Mouse (Mus musculus): ENCODE measurements at regions not wholly inside any gene's neighbourhood (a gene's known extent, or its start where the extent isn't known, plus 50 kb on each side); places are given as distances from the start of the nearest gene placed in this dataset.

GRCm38 (mm10) chr7:145071533-145071932 is 131.8 kb upstream of the Ccnd1 start:
- no peak overlapping the region for H3K9ac ChIP-seq (ENCODE audit: low read depth, low read length)
- no peak for ATAC-seq (ENCODE audit: low read depth)
- WGBS = 74% methylated on average over 2 of the region's 2 CpGs
- H3K4me2 ChIP-seq (ENCODE audit: low read depth, low read length) = no peak overlapping the region
- no peak overlapping the region for H3K4me3 ChIP-seq (ENCODE audit: low read depth, low read length)
- no peak for DNase-seq (ENCODE audit: low spot score)
- H3K27ac ChIP-seq (replicated peaks; ENCODE audit: low read depth, low read length) = no peak overlapping the region
- H3K27me3 ChIP-seq (replicated peaks; ENCODE audit: control insufficient read depth, insufficient read depth, low read length) = no peaks in the 10 kb centered on the region
- H3K9me3 ChIP-seq (ENCODE audit: control insufficient read depth, low read length) = no peaks in the 10 kb centered on the region
- no peaks in the 10 kb centered on the region for H3K4me1 ChIP-seq (ENCODE audit: control insufficient read depth, insufficient read depth, low read length)
- H3K36me3 ChIP-seq (ENCODE audit: control insufficient read depth, insufficient read depth, low read length) = no peaks in the 10 kb centered on the region

GRCm38 (mm10) chr7:145067366-145067765 is 127.6 kb upstream of the Ccnd1 start:
- no peak overlapping the region for H3K4me3 ChIP-seq (ENCODE audit: low read depth, low read length)
- H3K36me3 ChIP-seq (ENCODE audit: control insufficient read depth, insufficient read depth, low read length) = no peaks in the 10 kb centered on the region
- H3K9me3 ChIP-seq (ENCODE audit: control insufficient read depth, low read length) = no peaks in the 10 kb centered on the region
- H3K4me2 ChIP-seq (ENCODE audit: low read depth, low read length) = no peak overlapping the region
- 55% methylated on average over 3 of the region's 3 CpGs for WGBS
- H3K27ac ChIP-seq (replicated peaks; ENCODE audit: low read depth, low read length) = no peak overlapping the region
- ATAC-seq (ENCODE audit: low read depth) (no peak), DNase-seq (ENCODE audit: low spot score) (no peak)
- H3K9ac ChIP-seq (ENCODE audit: low read depth, low read length) = no peak overlapping the region
- H3K4me1 ChIP-seq (ENCODE audit: control insufficient read depth, insufficient read depth, low read length) = no peaks in the 10 kb centered on the region
- no peaks in the 10 kb centered on the region for H3K27me3 ChIP-seq (replicated peaks; ENCODE audit: control insufficient read depth, insufficient read depth, low read length)

- Histone ChIP-seq H3K27me3 (replicated peaks; ENCODE audit: control insufficient read depth, insufficient read depth, low read length) (no peaks in the 10 kb centered on the region), H3K9ac (ENCODE audit: low read depth, low read length) (no peak overlapping the region), H3K4me3 (ENCODE audit: low read depth, low read length) (no peak overlapping the region), H3K4me2 (ENCODE audit: low read depth, low read length) (no peak overlapping the region), H3K36me3 (ENCODE audit: control insufficient read depth, insufficient read depth, low read length) (no peaks in the 10 kb centered on the region), H3K9me3 (ENCODE audit: control insufficient read depth, low read length) (no peaks in the 10 kb centered on the region), H3K27ac (replicated peaks; ENCODE audit: low read depth, low read length) (no peak overlapping the region), H3K4me1 (ENCODE audit: control insufficient read depth, insufficient read depth, low read length) (peaks cover 4% of the 10 kb centered on the region; the same call in 1 of the 2 replicates)
- peak; percentile 88 for DNase-seq (ENCODE audit: low spot score)
- WGBS = 28% methylated on average over 7 of the region's 7 CpGs
- ATAC-seq (ENCODE audit: low read depth) = peak; percentile 86
Observed at GRCm38 (mm10) chr7:145056320-145056719, 116.6 kb upstream of the Ccnd1 start.

- H3K4me2 ChIP-seq (ENCODE audit: low read depth, low read length) = no peak overlapping the region
- H3K27me3 ChIP-seq (replicated peaks; ENCODE audit: control insufficient read depth, insufficient read depth, low read length) = no peaks in the 10 kb centered on the region
- ATAC-seq (ENCODE audit: low read depth) (no peak), DNase-seq (ENCODE audit: low spot score) (no peak)
- no peak overlapping the region for H3K4me3 ChIP-seq (ENCODE audit: low read depth, low read length)
- peaks cover 14% of the 10 kb centered on the region for H3K4me1 ChIP-seq (ENCODE audit: control insufficient read depth, insufficient read depth, low read length)
- no peaks in the 10 kb centered on the region for H3K9me3 ChIP-seq (ENCODE audit: control insufficient read depth, low read length)
- no peak overlapping the region for H3K27ac ChIP-seq (replicated peaks; ENCODE audit: low read depth, low read length)
- H3K36me3 ChIP-seq (ENCODE audit: control insufficient read depth, insufficient read depth, low read length) = no peaks in the 10 kb centered on the region
- no peak overlapping the region for H3K9ac ChIP-seq (ENCODE audit: low read depth, low read length)
Observed at GRCm38 (mm10) chr7:145051616-145052015, 111.9 kb upstream of the Ccnd1 start.

GRCm38 (mm10) chr7:145050729-145051128 is 111.0 kb upstream of the Ccnd1 start:
- no peaks in the 10 kb centered on the region for H3K36me3 ChIP-seq (ENCODE audit: control insufficient read depth, insufficient read depth, low read length)
- no peak overlapping the region for H3K9ac ChIP-seq (ENCODE audit: low read depth, low read length)
- no peaks in the 10 kb centered on the region for H3K9me3 ChIP-seq (ENCODE audit: control insufficient read depth, low read length)
- ATAC-seq (ENCODE audit: low read depth) (no peak), DNase-seq (ENCODE audit: low spot score) (no peak)
- H3K27ac ChIP-seq (replicated peaks; ENCODE audit: low read depth, low read length) = no peak overlapping the region
- H3K27me3 ChIP-seq (replicated peaks; ENCODE audit: control insufficient read depth, insufficient read depth, low read length) = no peaks in the 10 kb centered on the region
- no peak overlapping the region for H3K4me3 ChIP-seq (ENCODE audit: low read depth, low read length)
- peaks cover 10% of the 10 kb centered on the region for H3K4me1 ChIP-seq (ENCODE audit: control insufficient read depth, insufficient read depth, low read length)
- no peak overlapping the region for H3K4me2 ChIP-seq (ENCODE audit: low read depth, low read length)
- 83% methylated on average over 3 of the region's 3 CpGs for WGBS

- WGBS = 79% methylated on average over 5 of the region's 5 CpGs
- Histone ChIP-seq H3K27me3 (replicated peaks; ENCODE audit: control insufficient read depth, insufficient read depth, low read length) (no peaks in the 10 kb centered on the region), H3K4me2 (ENCODE audit: low read depth, low read length) (no peak overlapping the region), H3K9ac (ENCODE audit: low read depth, low read length) (no peak overlapping the region), H3K4me1 (ENCODE audit: control insufficient read depth, insufficient read depth, low read length) (peaks cover 10% of the 10 kb centered on the region), H3K4me3 (ENCODE audit: low read depth, low read length) (no peak overlapping the region), H3K36me3 (ENCODE audit: control insufficient read depth, insufficient read depth, low read length) (no peaks in the 10 kb centered on the region), H3K27ac (replicated peaks; ENCODE audit: low read depth, low read length) (no peak overlapping the region), H3K9me3 (ENCODE audit: control insufficient read depth, low read length) (no peaks in the 10 kb centered on the region)
- no peak for ATAC-seq (ENCODE audit: low read depth)
- DNase-seq (ENCODE audit: low spot score) = no peak
Observed at GRCm38 (mm10) chr7:145048481-145048877, 108.8 kb upstream of the Ccnd1 start.

- Histone ChIP-seq H3K4me3 (ENCODE audit: low read depth, low read length) (no peak overlapping the region), H3K27ac (replicated peaks; ENCODE audit: low read depth, low read length) (no peak overlapping the region; the same call in 1 of the 2 replicates), H3K4me2 (ENCODE audit: low read depth, low read length) (no peak overlapping the region), H3K9ac (ENCODE audit: low read depth, low read length) (no peak overlapping the region), H3K9me3 (ENCODE audit: control insufficient read depth, low read length) (no peaks in the 10 kb centered on the region), H3K4me1 (ENCODE audit: control insufficient read depth, insufficient read depth, low read length) (peaks cover 10% of the 10 kb centered on the region), H3K36me3 (ENCODE audit: control insufficient read depth, insufficient read depth, low read length) (no peaks in the 10 kb centered on the region), H3K27me3 (replicated peaks; ENCODE audit: control insufficient read depth, insufficient read depth, low read length) (no peaks in the 10 kb centered on the region)
- ATAC-seq (ENCODE audit: low read depth) = no peak
- DNase-seq (ENCODE audit: low spot score) = peak; percentile 48
- WGBS = 51% methylated on average over 7 of the region's 7 CpGs
Observed at GRCm38 (mm10) chr7:145047771-145048480, 108.2 kb upstream of the Ccnd1 start.

GRCm38 (mm10) chr7:145045230-145045629 is 105.5 kb upstream of the Ccnd1 start:
- no peak overlapping the region for H3K27ac ChIP-seq (replicated peaks; ENCODE audit: low read depth, low read length)
- H3K36me3 ChIP-seq (ENCODE audit: control insufficient read depth, insufficient read depth, low read length) = no peaks in the 10 kb centered on the region
- H3K9me3 ChIP-seq (ENCODE audit: control insufficient read depth, low read length) = no peaks in the 10 kb centered on the region
- H3K4me1 ChIP-seq (ENCODE audit: control insufficient read depth, insufficient read depth, low read length) = peaks cover 10% of the 10 kb centered on the region
- no peak overlapping the region for H3K9ac ChIP-seq (ENCODE audit: low read depth, low read length)
- ATAC-seq (ENCODE audit: low read depth) (no peak; the same call in 1 of the 2 replicates), DNase-seq (ENCODE audit: low spot score) (peak; percentile 7)
- H3K4me2 ChIP-seq (ENCODE audit: low read depth, low read length) = no peak overlapping the region
- H3K4me3 ChIP-seq (ENCODE audit: low read depth, low read length) = no peak overlapping the region
- H3K27me3 ChIP-seq (replicated peaks; ENCODE audit: control insufficient read depth, insufficient read depth, low read length) = no peaks in the 10 kb centered on the region
- WGBS = 44% methylated on average over 1 of the region's 1 CpGs

- no peak overlapping the region for H3K27ac ChIP-seq (replicated peaks; ENCODE audit: low read depth, low read length)
- peaks cover 10% of the 10 kb centered on the region for H3K4me1 ChIP-seq (ENCODE audit: control insufficient read depth, insufficient read depth, low read length)
- DNase-seq (ENCODE audit: low spot score) = no peak
- no peaks in the 10 kb centered on the region for H3K27me3 ChIP-seq (replicated peaks; ENCODE audit: control insufficient read depth, insufficient read depth, low read length)
- ATAC-seq (ENCODE audit: low read depth) = no peak
- no peaks in the 10 kb centered on the region for H3K9me3 ChIP-seq (ENCODE audit: control insufficient read depth, low read length)
- H3K9ac ChIP-seq (ENCODE audit: low read depth, low read length) = no peak overlapping the region
- no peaks in the 10 kb centered on the region for H3K36me3 ChIP-seq (ENCODE audit: control insufficient read depth, insufficient read depth, low read length)
- no peak overlapping the region for H3K4me3 ChIP-seq (ENCODE audit: low read depth, low read length)
- WGBS = 47% methylated on average over 7 of the region's 7 CpGs
- no peak overlapping the region for H3K4me2 ChIP-seq (ENCODE audit: low read depth, low read length)
Observed at GRCm38 (mm10) chr7:145043455-145044149, 103.9 kb upstream of the Ccnd1 start.
